17 mouse cellular contexts compared by ENCODE assay signal in the genomic region with DNA sequence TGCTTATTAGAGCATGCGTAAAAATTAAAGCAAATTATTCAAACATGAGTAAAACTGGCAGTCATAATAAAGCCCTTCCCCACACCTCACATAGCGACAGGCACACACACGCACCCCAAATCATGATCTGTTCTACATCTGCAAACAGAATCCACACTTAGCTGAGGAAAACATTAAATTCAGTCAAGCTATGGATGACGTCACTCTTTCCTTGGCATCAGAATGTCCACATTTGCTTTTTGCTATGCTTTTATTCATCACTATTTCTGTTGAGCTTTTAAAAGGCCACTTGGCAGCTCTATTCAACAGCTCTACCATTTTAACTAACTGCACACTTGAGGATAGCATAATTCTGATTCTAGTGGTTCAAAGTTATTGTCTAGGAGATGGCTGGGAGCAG.
"Had no signal": no experiment of that assay in that cellular context is flagged by ENCODE, and none has a peak within 500 bp of the region (broad histone marks: within the 10 kb centered on the region; RNA-seq: fewer than 3 reads in every experiment).

No protein-coding gene starts in this region.

- H3K27ac ChIP-seq: kidney, postnatal 0 days; layer of hippocampus, adult 2 months; limb, embryonic 12.5 days; liver, embryonic 14.5 days; macrophage; stomach, postnatal 0 days had no signal

- H3K4me2 ChIP-seq: limb, embryonic 12.5 days; liver, embryonic 11.5 days; lung, embryonic 14.5 days had no signal

- H3K4me3 ChIP-seq: layer of hippocampus, adult 2 months; limb, embryonic 12.5 days had no signal

- H3K9ac ChIP-seq: limb, embryonic 12.5 days; liver, embryonic 14.5 days; liver, postnatal 0 days; lung, embryonic 14.5 days had no signal

- DNase-seq: kidney, adult 2 months; kidney, postnatal 25 days; layer of hippocampus, adult 9-11 months; liver, postnatal 0 days; lung, embryonic 14.5 days; midbrain, embryonic 14.5 days; thymus, adult 2 months; thymus, postnatal 14 days; thymus, postnatal 4 days had no signal

- H3K36me3 ChIP-seq: limb, embryonic 12.5 days had no signal

- ATAC-seq: liver, postnatal 0 days; lung, postnatal 0 days had no signal

- H3K27me3 ChIP-seq: limb, embryonic 12.5 days had no signal
